Mouse (Mus musculus): ENCODE results near the gene Tbata.

Gene Tbata

DNA sequence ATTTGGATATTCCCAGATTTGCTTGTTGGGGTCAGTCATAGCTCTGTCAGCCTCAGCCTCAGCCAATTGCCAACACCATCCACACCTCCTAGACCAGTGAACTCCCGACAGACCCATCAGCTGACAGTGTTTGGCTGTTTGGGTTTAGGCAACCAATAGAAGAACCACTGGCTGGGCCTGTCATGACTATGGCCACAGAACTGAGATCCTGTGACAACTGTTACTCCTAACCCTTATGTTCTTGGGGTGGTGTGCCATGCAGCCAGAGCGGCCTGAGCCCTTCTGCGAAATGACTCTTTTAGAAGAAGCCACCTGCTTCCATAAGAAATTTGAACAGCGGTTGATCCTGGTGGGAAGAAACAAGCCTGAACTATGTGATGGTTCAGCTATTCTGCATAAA is 39.4 kb downstream of the Tbata start:
- DNase-seq (ENCODE audit: low spot score), result no peak

GRCm38 (mm10) chr10:61211743-61212142 is 40.0 kb downstream of the Tbata start:
- DNase-seq (ENCODE audit: low spot score), result no peak

GRCm38 (mm10) chr10:61212817-61213216 is 41.1 kb downstream of the Tbata start:
- no peak for DNase-seq (ENCODE audit: low spot score)

DNA sequence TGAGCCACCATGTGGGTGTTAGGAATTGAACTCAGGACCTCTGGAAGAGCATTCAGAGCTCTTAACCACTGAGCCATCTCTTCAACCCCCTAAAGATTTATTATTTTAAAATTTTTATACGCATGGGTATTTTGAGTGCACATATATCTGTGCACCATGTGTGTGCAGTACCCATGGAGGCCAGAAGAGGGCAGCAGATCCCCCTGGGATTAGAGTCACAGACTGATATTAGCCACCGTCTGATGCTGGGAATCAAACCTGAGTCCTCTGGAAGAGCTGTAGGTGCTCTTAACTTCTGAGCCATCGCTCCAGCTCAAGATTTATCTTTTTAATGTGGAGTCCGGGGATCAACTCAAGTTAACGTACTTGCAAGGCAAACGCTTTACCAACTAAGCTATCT is 43.9 kb downstream of the Tbata start:
- no peak for DNase-seq (ENCODE audit: low spot score)

- no peak for DNase-seq (ENCODE audit: low spot score)
Measured at GRCm38 (mm10) chr10:61216163-61216562, 44.4 kb downstream of the Tbata start.

DNA sequence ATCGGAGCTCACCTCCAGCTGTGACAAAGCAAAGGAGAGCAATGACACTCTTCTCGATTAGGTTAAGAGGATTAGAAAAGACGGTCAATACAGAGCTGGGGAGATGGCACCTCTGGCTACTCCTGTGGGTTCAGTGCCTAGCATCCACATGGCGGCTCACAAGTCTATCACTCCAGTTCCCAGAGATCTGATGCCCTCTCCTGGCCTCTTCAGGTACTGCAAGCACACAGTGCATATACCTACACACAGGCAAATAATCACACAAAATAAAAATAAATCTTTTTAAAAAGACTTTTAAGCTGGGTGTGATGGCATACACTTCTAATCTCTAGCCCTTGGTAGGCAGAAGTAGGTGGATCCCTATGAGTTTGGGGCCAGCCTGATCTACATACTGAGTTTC is 47.6 kb downstream of the Tbata start:
- no peak for DNase-seq (ENCODE audit: low spot score)

DNA sequence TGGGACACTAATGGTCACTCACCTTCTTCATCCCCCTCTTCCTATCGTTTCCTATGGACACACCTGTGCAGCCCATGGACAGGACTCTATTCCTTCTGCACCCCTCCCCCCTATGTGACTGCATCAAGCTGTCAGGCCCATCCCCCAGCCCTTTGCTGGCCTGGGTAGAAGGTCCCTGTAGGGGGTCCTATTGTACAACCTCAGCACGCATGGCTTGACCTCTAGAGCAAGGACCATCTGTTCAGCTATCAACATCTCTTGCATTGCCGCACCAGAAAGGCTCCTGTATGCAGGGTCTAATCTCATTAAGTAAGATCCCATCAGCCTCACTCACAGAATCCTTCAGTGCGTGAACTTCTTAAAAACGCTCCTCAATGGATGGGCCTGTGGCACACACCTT is 53.9 kb downstream of the Tbata start:
- DNase-seq (ENCODE audit: low spot score), result no peak

DNA sequence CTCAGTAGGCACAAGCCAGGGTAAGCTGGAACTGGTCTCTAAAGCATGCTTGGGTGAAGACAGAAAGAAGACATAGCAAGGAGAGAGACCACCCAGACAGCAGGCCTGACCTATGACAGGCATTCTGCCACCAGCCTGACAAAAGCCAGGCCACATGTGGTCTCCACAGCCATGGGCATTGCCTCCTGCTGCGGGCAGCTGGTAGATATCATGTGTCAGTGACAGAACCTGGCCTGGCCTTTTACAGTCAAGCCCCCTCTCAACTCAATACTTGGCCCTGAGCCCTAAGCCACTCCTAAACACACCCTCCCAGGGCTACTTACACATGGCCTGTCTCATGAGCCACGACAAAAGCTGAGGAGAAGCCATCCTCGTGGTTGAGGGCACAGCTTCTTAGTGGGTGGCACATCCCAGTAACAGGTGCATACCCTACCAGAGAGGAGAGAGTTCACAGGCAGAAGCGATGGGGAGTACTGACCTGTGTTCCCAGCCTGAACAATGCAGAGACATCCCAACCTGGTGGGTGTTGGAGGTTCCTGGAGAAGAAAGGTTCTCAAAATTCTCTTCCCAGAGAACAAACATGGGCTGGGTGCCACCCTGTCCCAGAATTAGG is 55.1 kb downstream of the Tbata start:
- no peak for DNase-seq (ENCODE audit: low spot score)

DNA sequence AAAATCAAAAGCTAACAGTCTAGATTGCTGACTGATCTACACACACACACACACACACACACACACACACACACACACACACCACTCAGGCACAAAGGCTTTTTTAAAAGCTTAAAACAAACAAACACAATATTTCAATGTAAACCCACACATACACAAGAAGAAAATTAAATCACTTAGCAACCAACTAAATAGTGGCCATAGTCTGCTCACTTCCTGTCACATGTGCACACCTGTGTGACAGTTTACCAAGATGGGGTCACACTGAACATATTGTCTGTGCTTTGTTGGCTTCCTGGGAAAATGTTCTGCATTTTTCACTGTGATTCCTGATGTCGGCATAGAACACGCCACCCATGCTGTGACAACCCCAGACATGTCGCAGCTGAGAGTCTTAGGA is 60.0 kb downstream of the Tbata start:
- DNase-seq (ENCODE audit: low spot score), result no peak

DNA sequence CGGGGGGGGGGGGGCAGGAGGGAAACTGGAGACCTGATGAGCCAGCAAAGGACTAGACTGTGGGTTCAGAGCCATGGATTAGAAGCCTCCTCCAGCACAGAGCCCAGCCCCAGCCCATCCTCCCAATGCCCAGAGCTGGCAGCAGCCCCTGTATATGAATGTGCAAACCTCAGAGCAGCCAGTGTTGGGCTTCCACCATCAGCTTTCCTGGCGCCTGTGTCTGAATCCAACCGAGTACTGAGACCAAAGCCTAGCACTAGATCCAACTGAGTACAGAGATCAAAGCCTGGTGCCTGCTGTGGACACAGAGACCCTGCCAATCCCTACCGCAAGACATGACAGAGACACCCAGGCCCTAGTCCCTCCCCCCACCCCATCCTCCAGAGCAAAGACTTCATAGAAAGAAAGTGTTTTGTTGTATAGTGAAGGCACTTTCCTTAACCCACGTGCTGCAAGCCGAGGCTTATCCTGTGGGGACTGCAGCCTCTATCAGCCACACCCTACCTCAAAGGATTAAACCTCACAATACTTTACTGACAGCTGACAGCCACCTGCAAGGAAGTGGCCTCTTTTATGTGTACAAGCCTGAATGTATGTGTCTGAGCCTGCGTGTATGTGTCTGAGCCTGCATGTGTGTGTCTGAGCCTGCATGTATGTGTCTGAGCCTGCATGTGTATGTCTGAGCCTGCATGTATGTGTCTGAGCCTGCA is 61.3 kb downstream of the Tbata start:
- no peak for DNase-seq (ENCODE audit: low spot score)

DNA sequence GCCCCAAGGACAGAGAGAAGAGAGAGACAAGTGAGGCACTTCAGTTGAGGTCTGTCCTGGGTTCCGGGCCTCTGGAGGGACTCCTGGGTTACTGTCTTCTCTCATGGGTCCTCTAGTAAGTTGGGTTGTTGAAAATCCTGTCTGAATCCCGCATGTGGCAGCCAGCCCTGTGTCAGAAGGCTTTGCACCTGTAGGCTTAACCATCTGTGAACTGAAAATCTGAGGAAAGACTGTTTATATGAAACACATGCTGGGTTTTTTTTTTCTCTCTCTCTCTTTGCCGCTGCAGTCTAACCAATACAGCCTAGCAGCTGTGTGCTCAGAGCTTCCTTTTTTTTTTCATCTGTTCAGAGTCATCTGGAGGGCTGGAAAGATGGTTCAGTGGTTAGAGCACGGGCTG is 62.6 kb downstream of the Tbata start:
- no peak for DNase-seq (ENCODE audit: low spot score)

- no peak for DNase-seq (ENCODE audit: low spot score)
Measured at GRCm38 (mm10) chr10:61235677-61236267, 64.0 kb downstream of the Tbata start.

DNA sequence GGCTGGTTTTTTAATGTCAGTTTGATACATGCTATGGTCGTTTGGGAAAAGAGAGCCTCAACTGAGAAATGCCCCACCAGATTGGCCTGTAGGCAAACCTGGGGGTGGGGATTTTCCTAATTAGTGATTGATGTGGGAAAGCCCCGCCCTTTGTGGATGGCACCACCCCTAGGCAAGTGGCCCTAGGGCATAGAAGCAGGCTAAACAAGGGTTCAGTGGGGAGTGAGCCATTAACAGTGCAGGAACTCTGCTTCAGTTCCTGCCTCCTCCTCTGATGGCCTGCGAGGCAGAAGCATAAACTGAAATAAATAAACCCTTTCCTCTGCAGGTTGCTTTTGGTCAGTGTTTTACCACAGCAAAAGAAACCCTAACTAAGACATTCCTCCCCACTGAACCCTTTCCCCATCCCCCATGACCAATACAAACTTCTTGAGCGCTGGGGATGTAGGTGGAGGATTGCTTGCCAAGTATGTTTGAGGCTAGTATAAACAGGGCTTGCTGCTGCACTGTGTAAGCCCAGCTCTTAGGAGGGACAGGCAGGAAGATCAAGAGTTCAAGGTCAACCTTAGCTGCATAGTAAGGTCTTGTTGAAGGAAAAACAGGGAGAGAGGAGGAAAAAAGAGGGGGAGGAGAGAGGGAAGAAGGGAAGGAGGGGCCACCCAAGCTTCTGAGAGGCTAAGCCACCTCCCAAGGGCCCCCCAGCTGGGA is 65.1 kb downstream of the Tbata start:
- DNase-seq (ENCODE audit: low spot score), result no peak

- DNase-seq (ENCODE audit: low spot score), result no peak
Measured at GRCm38 (mm10) chr10:61237391-61237785, 65.6 kb downstream of the Tbata start.

Data from yolk sac, embryonic 10.5 days (tissue).